Mouse (Mus musculus): Measurements from ENCODE around the gene Olfr18. TPM values are rescaled to one million over a fixed set of nuclear protein-coding genes. Genes with fewer than 3 reads are reported as not detected.
"Not testable (repeated sequence)": the region's sequence is repeated elsewhere in the genome, so short reads cannot be mapped to it uniquely, and the experiment has no call there.

Olfr18 gene
- polyA plus RNA-seq, 1 experiment = not detected

- no peaks in the 10 kb centered on the region for H3K27me3 ChIP-seq (ENCODE audit: control insufficient read depth, insufficient read depth, low read length)
- TF ChIP-seq CTCF (IDR thresholded peaks at IDR 0.05; ENCODE audit: control insufficient read depth, insufficient read depth, insufficient replicate concordance, low read depth, low read length) (no peak), POLR2A (IDR thresholded peaks at IDR 0.05; ENCODE audit: control insufficient read depth, low read depth, low read length) (no peak)
- no peak within 1 kb of the TSS for H3K4me3 ChIP-seq (ENCODE audit: control insufficient read depth, low read depth, low read length)
- H3K36me3 ChIP-seq (ENCODE audit: control insufficient read depth, insufficient read depth, low read length) = no peaks in the 10 kb centered on the region
- H3K4me1 ChIP-seq (ENCODE audit: control insufficient read depth, insufficient read depth, low read length) = no peaks in the 10 kb centered on the region
- H3K27ac ChIP-seq (ENCODE audit: control insufficient read depth, insufficient read depth, low read depth, low read length) = no peak within 1 kb of the TSS
Observed at GRCm38 (mm10) chr9:20298232-20298631, 37.7 kb downstream of the Olfr18 start, which contains the start of gene Olfr873. Gene Olfr873 (plus strand): TSS chr9:20298532.

- H3K4me3 ChIP-seq (ENCODE audit: control insufficient read depth, low read depth, low read length); H3K4me1 ChIP-seq (ENCODE audit: control insufficient read depth, insufficient read depth, low read length): not testable (repeated sequence)
Observed at GRCm38 (mm10) chr9:20295562-20295961, 40.3 kb downstream of the Olfr18 start.

GRCm38 (mm10) chr9:20282051-20282450 is 53.8 kb downstream of the Olfr18 start, which contains the start of gene Olfr39:
Gene Olfr39 (plus strand): TSS chr9:20282351.
- H3K4me1 ChIP-seq (ENCODE audit: control insufficient read depth, insufficient read depth, low read length) = no peaks in the 10 kb centered on the region
- H3K4me3 ChIP-seq (ENCODE audit: control insufficient read depth, low read depth, low read length) = no peak within 1 kb of the TSS
- TF ChIP-seq POLR2A (IDR thresholded peaks at IDR 0.05; ENCODE audit: control insufficient read depth, low read depth, low read length) (no peak), CTCF (IDR thresholded peaks at IDR 0.05; ENCODE audit: control insufficient read depth, insufficient read depth, insufficient replicate concordance, low read depth, low read length) (no peak)
- no peaks in the 10 kb centered on the region for H3K36me3 ChIP-seq (ENCODE audit: control insufficient read depth, insufficient read depth, low read length)
- H3K27ac ChIP-seq (ENCODE audit: control insufficient read depth, insufficient read depth, low read depth, low read length) = no peak within 1 kb of the TSS
- H3K27me3 ChIP-seq (ENCODE audit: control insufficient read depth, insufficient read depth, low read length) = no peaks in the 10 kb centered on the region

More at GRCm38 (mm10) chr9:20295562-20295961, 40.3 kb downstream of the Olfr18 start:
- not testable (repeated sequence) for H3K27me3 ChIP-seq (ENCODE audit: control insufficient read depth, insufficient read depth, low read length); H3K36me3 ChIP-seq (ENCODE audit: control insufficient read depth, insufficient read depth, low read length); H3K27ac ChIP-seq (ENCODE audit: control insufficient read depth, insufficient read depth, low read depth, low read length)

Other genes starting within 250 kb of the Olfr18 start
- not detected in 2 replicates for gene Olfr868, start 237.5 kb downstream of the Olfr18 start, polyA plus RNA-seq (2012; rRNA removed)
- gene Olfr869, start 207.1 kb downstream of the Olfr18 start, polyA plus RNA-seq (2012; rRNA removed) = not detected in 2 replicates
- not detected in 2 replicates for gene Olfr870, start 162.0 kb downstream of the Olfr18 start, polyA plus RNA-seq (2012; rRNA removed)
- gene Olfr871, start 123.9 kb downstream of the Olfr18 start, polyA plus RNA-seq (2012; rRNA removed) = not detected in 2 replicates
- gene Olfr872, start 99.0 kb downstream of the Olfr18 start, polyA plus RNA-seq (2012; rRNA removed) = 0.28 and 0.37 TPM in 2 replicates
- gene Olfr39, start 53.7 kb downstream of the Olfr18 start, polyA plus RNA-seq (2012; rRNA removed) = 0.15 TPM in 1 of 2 replicates, not detected in the other
- gene Olfr873, start 37.6 kb downstream of the Olfr18 start, polyA plus RNA-seq (2012; rRNA removed) = 0.06 and 0.23 TPM in 2 replicates
- 26.5 and 28.8 TPM in 2 replicates for gene Zfp560, start 49.1 kb upstream of the Olfr18 start, polyA plus RNA-seq (2012; rRNA removed)
- gene Zfp26, start 124.1 kb upstream of the Olfr18 start, polyA plus RNA-seq (2012; rRNA removed) = 1.5 and 2.3 TPM in 2 replicates
- gene Zfp426, start 156.7 kb upstream of the Olfr18 start, polyA plus RNA-seq (2012; rRNA removed) = 8.8 and 9.4 TPM in 2 replicates
- 2.1 and 2.5 TPM in 2 replicates for gene Zfp266, start 185.3 kb upstream of the Olfr18 start, polyA plus RNA-seq (2012; rRNA removed)
- gene Zfp846, start 245.2 kb upstream of the Olfr18 start, polyA plus RNA-seq (2012; rRNA removed) = 2.4 and 2.8 TPM in 2 replicates

Data from testis, adult 2 months (tissue).